Mouse (Mus musculus) yolk sac, embryonic 10.5 days (tissue): ENCODE data around the gene Cd80.
A peak's percentile ranks its signal among the peaks of the same experiment; 100 is the strongest.
"Not testable (repeated sequence)": the region's sequence is repeated elsewhere in the genome, so short reads cannot be mapped to it uniquely, and the experiment has no call there.

Experiments
- DNase-seq: peaks from one replicate; pipeline ENCODE4 v3.0.0-alpha.2; 2017; ENCODE audit warnings: low spot score

Gene Cd80

GRCm38 (mm10) chr16:38472507-38472873 is 17.1 kb downstream of the Cd80 start:
- DNase-seq, result no peak

GRCm38 (mm10) chr16:38473661-38474060 is 18.3 kb downstream of the Cd80 start:
- DNase-seq, result no peak

GRCm38 (mm10) chr16:38474677-38475286 is 19.4 kb downstream of the Cd80 start:
- no peak for DNase-seq

DNA sequence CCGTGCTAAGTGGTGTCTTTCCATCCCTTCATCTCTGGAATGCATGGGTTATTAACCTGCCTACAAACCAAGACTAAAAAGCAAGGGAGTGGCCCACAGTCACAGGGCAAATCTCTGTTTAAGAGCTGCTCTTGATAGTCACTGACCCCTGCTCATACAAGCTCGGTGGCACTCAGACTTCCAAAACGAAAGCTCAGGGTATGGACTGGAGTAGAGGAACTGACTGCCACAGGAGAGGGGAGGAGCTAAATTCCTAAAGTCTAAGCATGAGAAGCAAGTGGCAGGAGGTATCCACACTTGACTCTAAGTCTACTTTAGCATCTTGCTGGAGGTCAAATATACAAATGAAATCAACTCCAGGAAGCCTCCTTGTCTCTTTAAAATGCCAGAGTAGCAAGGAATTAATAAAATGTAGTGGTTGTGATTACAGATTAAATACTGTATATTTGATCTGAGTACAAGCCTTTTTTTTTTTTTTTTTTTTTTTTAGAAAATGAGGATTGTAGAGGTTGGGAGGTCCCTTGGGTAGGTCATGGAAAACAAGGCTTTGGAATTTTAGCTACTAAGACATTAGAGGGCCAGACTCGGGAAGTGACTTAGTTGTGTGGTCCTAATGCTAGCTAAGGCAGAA is 20.4 kb downstream of the Cd80 start:
- no peak for DNase-seq

DNA sequence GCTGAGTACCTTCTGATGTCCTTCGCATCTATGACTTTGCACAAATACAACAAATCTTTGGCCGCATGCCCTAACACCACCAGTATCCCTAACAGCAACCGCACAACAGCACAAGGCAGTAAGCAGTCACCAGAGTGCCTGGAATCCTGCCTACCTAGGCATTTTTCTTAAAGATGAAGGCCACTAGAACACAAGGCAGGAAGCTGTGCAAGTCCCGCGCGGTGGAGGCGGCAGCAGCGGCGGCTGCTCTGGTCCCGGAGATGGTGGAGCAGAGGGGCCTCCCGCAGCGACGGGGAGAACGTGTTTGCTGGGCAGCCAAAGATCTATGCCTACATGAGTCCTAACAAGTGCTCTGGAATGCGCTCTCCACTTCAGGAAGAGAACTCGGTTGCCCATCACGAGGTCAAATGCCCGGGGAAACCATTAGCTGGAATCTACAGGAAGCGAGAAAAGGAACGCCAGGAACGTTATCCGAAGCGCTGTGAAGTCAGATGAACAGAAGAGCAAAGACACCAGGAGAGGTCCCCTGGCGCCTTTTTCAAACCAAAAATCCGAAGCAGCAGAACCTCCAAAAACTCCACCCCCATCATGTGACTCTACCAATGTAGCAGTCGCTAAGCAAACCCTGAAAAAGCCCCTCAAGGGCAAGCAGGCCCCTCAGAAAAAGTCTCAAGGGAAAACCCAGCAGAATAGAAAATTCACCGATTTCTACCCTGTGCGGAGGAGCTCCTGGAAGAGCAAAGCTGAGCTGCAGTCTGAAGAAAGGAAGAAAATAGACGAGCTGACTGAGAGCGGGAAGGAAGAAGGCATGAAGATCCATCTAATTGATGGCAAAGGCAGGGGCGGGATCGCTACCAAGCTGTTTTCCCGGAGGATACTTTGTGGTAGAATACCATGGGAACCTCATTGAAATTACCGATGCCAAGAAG is 21.2 kb downstream of the Cd80 start:
- DNase-seq, result peak; percentile 55

DNA sequence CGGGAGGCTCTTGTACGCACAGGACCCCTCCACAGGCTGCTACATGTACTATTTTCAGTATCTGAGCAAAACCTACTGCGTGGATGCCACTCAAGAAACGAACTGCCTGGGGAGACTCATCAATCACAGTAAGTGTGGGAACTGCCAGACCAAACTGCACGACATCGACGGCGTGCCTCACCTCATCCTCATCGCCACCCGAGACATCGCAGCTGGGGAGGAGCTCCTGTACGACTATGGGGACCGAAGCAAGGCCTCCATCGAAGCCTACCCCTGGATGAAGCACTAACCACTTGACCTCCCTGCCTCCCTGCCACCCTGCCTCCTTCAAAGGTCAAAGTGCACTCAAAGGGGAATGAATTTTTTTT is 21.9 kb downstream of the Cd80 start:
- DNase-seq, result not testable (repeated sequence)

- DNase-seq, result no peak
These were observed 22.9 kb downstream of the Cd80 start for GRCm38 (mm10) chr16:38478296-38478695.

- no peak for DNase-seq
These were observed 26.0 kb downstream of the Cd80 start for GRCm38 (mm10) chr16:38481327-38481726.

DNA sequence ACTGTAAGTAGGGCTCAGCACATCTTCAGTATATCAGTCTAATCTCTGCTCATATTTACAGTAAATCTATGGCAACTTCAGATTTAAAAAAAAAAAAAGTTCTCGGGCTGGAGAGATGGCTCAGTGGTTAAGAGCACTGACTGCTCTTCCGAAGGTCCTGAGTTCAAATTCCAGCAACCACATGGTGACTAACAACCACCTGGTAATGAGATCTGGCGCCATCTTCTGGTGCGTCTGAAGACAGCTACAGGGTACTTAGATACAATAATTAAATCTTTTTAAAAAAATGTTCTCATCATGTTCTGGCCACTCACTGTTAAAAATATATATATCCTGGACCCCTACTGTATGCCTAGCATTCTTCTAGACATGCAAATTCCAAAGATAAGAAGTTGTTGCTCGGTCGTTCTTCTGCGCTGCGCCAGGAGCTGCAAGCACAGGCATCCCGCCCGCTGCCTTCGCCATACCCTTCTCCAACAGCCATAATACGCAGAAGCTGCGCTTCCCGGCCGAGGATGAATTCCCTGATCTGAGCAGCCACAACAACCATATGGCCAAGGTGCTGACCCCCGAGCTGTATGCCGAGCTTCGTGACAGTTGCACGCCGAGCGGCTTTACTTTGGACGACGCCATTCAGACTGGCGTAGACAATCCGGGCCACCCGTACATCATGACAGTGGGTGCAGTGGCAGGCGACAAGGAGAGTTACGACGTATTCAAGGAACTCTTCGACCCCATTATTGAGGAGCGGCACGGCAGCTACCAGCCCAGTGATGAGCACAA is 27.6 kb downstream of the Cd80 start:
- DNase-seq, result no peak

- DNase-seq, result no peak
These were observed 28.4 kb downstream of the Cd80 start for GRCm38 (mm10) chr16:38483582-38484309.

GRCm38 (mm10) chr16:38492551-38492950 is 37.2 kb downstream of the Cd80 start:
- no peak for DNase-seq

GRCm38 (mm10) chr16:38493890-38494289 is 38.5 kb downstream of the Cd80 start:
- DNase-seq, result no peak

- no peak for DNase-seq
These were observed 41.3 kb downstream of the Cd80 start for GRCm38 (mm10) chr16:38496604-38497140.

- no peak for DNase-seq
These were observed 47.1 kb downstream of the Cd80 start for GRCm38 (mm10) chr16:38502469-38502868.

DNA sequence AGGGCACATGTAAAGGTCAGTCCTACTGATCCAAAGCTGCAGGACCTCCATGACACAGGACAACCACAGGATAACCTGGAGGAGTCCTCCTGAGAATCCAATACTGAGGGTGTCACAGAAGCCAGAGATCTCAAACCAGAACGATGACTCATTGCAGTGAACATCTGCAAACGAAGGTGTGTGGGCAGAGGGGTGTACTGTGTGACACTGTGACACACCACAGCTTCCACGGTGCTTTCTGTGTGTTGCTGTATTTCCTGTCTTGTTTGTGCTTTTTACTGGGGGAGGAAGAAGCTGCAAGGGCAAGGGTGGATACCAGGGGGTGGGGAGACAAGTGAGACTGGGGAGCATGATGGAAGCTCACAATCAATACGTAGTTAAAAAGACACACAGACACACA is 48.2 kb downstream of the Cd80 start:
- DNase-seq, result no peak

DNA sequence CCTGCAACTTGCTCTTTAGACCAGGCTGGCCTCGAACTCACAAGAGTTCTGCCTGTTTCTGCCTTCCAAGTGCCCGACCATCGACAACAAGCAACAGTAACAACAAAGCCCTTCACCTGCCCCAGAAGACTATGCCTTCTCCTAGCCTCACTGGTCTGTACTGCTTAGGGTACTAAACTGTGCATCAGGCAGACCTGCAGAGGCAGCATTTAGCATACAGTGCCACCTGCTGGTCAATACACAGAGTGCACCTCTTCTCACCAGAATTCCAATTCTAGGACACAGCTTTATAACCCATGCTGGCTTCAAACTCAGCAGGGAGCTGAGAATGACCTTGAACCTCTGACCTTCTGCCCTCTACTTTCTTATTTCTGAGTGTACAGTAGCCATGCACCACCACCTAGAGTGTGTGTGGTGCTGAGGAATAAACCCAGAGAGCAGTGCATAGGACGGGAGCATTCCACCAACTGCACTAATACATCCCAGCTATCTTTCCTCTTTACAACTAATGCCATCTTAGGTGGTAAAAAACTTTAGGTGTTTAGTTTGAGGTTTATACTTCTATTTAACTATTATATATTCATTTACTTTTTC is 50.8 kb downstream of the Cd80 start:
- DNase-seq, result peak; percentile 50

- no peak for DNase-seq
These were observed 55.5 kb downstream of the Cd80 start for GRCm38 (mm10) chr16:38510846-38511245.

GRCm38 (mm10) chr16:38519140-38519539 is 63.8 kb downstream of the Cd80 start:
- DNase-seq, result no peak

- no peak for DNase-seq
These were observed 66.0 kb downstream of the Cd80 start for GRCm38 (mm10) chr16:38521211-38521987.
